ENCODE assay signal across 18 mouse cellular contexts in the genomic region with DNA sequence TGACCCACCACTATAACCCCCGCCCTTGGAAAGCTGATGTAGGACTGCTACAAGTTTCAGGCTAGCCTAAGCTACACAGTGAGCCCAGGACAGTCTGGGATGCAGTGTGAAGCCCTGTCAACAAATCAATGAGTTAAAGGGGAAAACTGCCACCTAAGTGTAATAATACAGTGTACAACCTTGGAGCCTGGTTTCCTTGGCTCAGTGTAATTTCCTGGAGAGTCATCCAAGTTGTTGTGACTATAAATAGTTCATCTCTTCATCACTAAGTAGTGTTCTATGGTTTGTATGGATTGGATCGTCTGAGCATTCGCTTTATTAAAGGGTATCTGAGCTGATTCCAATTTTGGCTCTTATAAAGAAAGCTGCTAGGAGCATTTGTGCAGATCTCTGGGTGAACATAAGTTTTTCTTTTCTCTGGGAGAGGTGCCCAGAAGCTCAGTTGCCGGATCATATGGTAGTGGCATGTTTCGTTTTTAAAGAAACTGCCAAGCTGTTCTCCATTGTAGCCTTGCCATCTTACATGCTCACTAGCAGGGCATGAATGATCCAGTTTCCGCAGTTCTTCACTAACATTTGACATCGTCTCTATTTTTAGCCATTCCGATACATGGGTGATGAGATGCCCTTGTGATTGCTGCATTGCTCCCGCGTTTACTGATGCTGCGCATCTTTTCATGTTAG. TPM values are rescaled to one million over a fixed set of nuclear protein-coding genes. Genes with fewer than 3 reads are reported as not detected.
DNase-seq lines count a peak whose midpoint lies in the region; ATAC-seq and TF ChIP-seq lines count a peak whose summit lies in the region.
"Had no signal": no experiment of that assay in that cellular context is flagged by ENCODE, and none has a peak within 500 bp of the region (broad histone marks: within the 10 kb centered on the region; RNA-seq: fewer than 3 reads in every experiment).

No protein-coding gene starts in this region.

- WGBS in forebrain, embryonic 13.5 days, result 85% methylated on average over 11 of the region's 11 CpGs
- 91% methylated on average over 11 of the region's 11 CpGs for WGBS in forebrain, embryonic 12.5 days

- H3K4me1 ChIP-seq in forebrain, embryonic 13.5 days, result no peaks in the 10 kb centered on the region
- H3K4me1 ChIP-seq in forebrain, embryonic 12.5 days, result no peaks in the 10 kb centered on the region
- H3K4me1 ChIP-seq: liver, embryonic 15.5 days had no signal

- ATAC-seq in forebrain, embryonic 13.5 days, result peak; percentile 68; the same call in 1 of the 2 replicates
- no peak for ATAC-seq in forebrain, embryonic 12.5 days (ENCODE audit: low FRiP score)

- no peak for TF ChIP-seq POLR2A in brain, embryonic 14.5 days (IDR thresholded peaks at IDR 0.05; ENCODE audit: borderline replicate concordance, extremely low read depth, insufficient read depth, insufficient read length, poor library complexity, severe bottlenecking)

- H3K27ac ChIP-seq in forebrain, embryonic 13.5 days, result no peak overlapping the region
- H3K27ac ChIP-seq in forebrain, embryonic 12.5 days, result no peak overlapping the region
- H3K27ac ChIP-seq: liver, embryonic 15.5 days; midbrain, embryonic 10.5 days had no signal

- H3K9ac ChIP-seq in forebrain, embryonic 13.5 days, result no peak overlapping the region
- no peak overlapping the region for H3K9ac ChIP-seq in forebrain, embryonic 12.5 days
- H3K9ac ChIP-seq: liver, embryonic 15.5 days had no signal

- no peak for TF ChIP-seq CTCF in brain, embryonic 14.5 days (IDR thresholded peaks at IDR 0.05; ENCODE audit: borderline replicate concordance, extremely low read depth, insufficient read depth, insufficient read length)

- H3K27me3 ChIP-seq in forebrain, embryonic 13.5 days, result no peaks in the 10 kb centered on the region
- no peaks in the 10 kb centered on the region for H3K27me3 ChIP-seq in forebrain, embryonic 12.5 days

- no peak overlapping the region for H3K4me2 ChIP-seq in forebrain, embryonic 13.5 days
- H3K4me2 ChIP-seq in forebrain, embryonic 12.5 days, result no peak overlapping the region
- H3K4me2 ChIP-seq: liver, embryonic 15.5 days had no signal

- intact Hi-C loops in left cerebral cortex, postnatal 25 days (cut with DNase I), result no loop called here

- H3K4me3 ChIP-seq in forebrain, embryonic 13.5 days, result no peak overlapping the region
- no peak overlapping the region for H3K4me3 ChIP-seq in forebrain, embryonic 12.5 days (replicated peaks)
- H3K4me3 ChIP-seq: liver, embryonic 15.5 days; midbrain, embryonic 10.5 days had no signal

- peak; percentile 36 to 49 for DNase-seq in left cerebral cortex, adult 18-20 months (ENCODE audit: low spot score in 2 of 2)
- no peak for DNase-seq in left cerebral cortex, adult 11 months (ENCODE audit: low spot score)
- peak; percentile 84 for DNase-seq in brain, embryonic 14.5 days (ENCODE audit: low read depth)
- peak; percentile 58 to 91 for DNase-seq in left cerebral cortex, postnatal 25 days (ENCODE audit: low spot score in 2 of 2)
- DNase-seq in MN1 (ENCODE audit: low spot score), result no peak
- DNase-seq in retina, embryonic 14.5 days (ENCODE audit: low spot score), result no peak
- DNase-seq: embryo, embryonic 11 days; heart, postnatal 4 days; thymus, adult 18-20 months had no signal

- H3K36me3 ChIP-seq in forebrain, embryonic 13.5 days (ENCODE audit: poor library complexity, severe bottlenecking), result no peaks in the 10 kb centered on the region
- no peaks in the 10 kb centered on the region for H3K36me3 ChIP-seq in forebrain, embryonic 12.5 days (replicated peaks)
- H3K36me3 ChIP-seq: liver, embryonic 15.5 days; midbrain, embryonic 10.5 days had no signal

- no peaks in the 10 kb centered on the region for H3K9me3 ChIP-seq in forebrain, embryonic 13.5 days (replicated peaks)
- H3K9me3 ChIP-seq in forebrain, embryonic 12.5 days, result no peaks in the 10 kb centered on the region
- H3K9me3 ChIP-seq: liver, embryonic 15.5 days; midbrain, embryonic 10.5 days had no signal

RNA-seq across cellular contexts. Expression of gene BC048562, which starts 5.1 kb away (rescaled TPM):
- polyA plus RNA-seq in forebrain, embryonic 13.5 days (2015; fragmentation: Nextera tagmentation; extraction: Ambion mirVana), result not detected in 2 replicates
- not detected in 2 replicates for polyA plus RNA-seq in forebrain, embryonic 12.5 days (2016; fragmentation: Nextera tagmentation; extraction: Ambion mirVana)
- total RNA-seq in left cerebral cortex, adult 18-20 months (2021), result not detected
- not detected in 2 replicates for polyA plus RNA-seq in brain, embryonic 14.5 days (2012; rRNA removed)
- total RNA-seq in left cerebral cortex, postnatal 25 days (2021), result not detected
- total RNA-seq: heart, postnatal 4 days; MEL had no signal
- polyA plus RNA-seq: intestine, embryonic 14.5 days; large intestine, adult 2 months; liver, embryonic 15.5 days; midbrain, embryonic 10.5 days; neural tube, embryonic 14.5 days; spleen, adult 2 months had no signal

RNA-seq across cellular contexts. Expression of gene Ccdc36, which starts 13.1 kb away (rescaled TPM):
- 1.1 and 1.2 TPM in 2 replicates for polyA plus RNA-seq in forebrain, embryonic 13.5 days (2015; fragmentation: Nextera tagmentation; extraction: Ambion mirVana)
- polyA plus RNA-seq in forebrain, embryonic 12.5 days (2016; fragmentation: Nextera tagmentation; extraction: Ambion mirVana), result 1.1 and 1.4 TPM in 2 replicates
- under 1 TPM; 0.23 TPM for total RNA-seq in left cerebral cortex, adult 18-20 months (2021)
- polyA plus RNA-seq in brain, embryonic 14.5 days (2012; rRNA removed), result 1.4 and 1.5 TPM in 2 replicates
- total RNA-seq in left cerebral cortex, postnatal 25 days (2021), result under 1 TPM; 0.32 TPM
- total RNA-seq: MEL had no signal
- polyA plus RNA-seq: large intestine, adult 2 months; spleen, adult 2 months had no signal

RNA-seq across cellular contexts. Expression of gene Ccdc71, which starts 18.9 kb away (rescaled TPM):
- polyA plus RNA-seq in forebrain, embryonic 13.5 days (2015; fragmentation: Nextera tagmentation; extraction: Ambion mirVana), result 50.1 and 53.8 TPM in 2 replicates
- 44.1 and 49.0 TPM in 2 replicates for polyA plus RNA-seq in forebrain, embryonic 12.5 days (2016; fragmentation: Nextera tagmentation; extraction: Ambion mirVana)
- 10 to 100 TPM; 37.9 to 39.9 TPM for total RNA-seq in left cerebral cortex, adult 18-20 months (2021)
- 37.6 and 38.8 TPM in 2 replicates for polyA plus RNA-seq in brain, embryonic 14.5 days (2012; rRNA removed)
- 10 to 100 TPM; 40.3 to 42.2 TPM for total RNA-seq in left cerebral cortex, postnatal 25 days (2021)

RNA-seq across cellular contexts. Expression of gene Klhdc8b, which starts 20.0 kb away (rescaled TPM):
- 54.1 and 63.9 TPM in 2 replicates for polyA plus RNA-seq in forebrain, embryonic 13.5 days (2015; fragmentation: Nextera tagmentation; extraction: Ambion mirVana)
- 67.6 and 70.0 TPM in 2 replicates for polyA plus RNA-seq in forebrain, embryonic 12.5 days (2016; fragmentation: Nextera tagmentation; extraction: Ambion mirVana)
- 10 to 100 TPM; 40.3 to 44.7 TPM for total RNA-seq in left cerebral cortex, adult 18-20 months (2021)
- 84.2 and 100 TPM in 2 replicates for polyA plus RNA-seq in brain, embryonic 14.5 days (2012; rRNA removed)
- 10 to 100 TPM; 30.3 to 36.7 TPM for total RNA-seq in left cerebral cortex, postnatal 25 days (2021)

RNA-seq across cellular contexts. Expression of gene Lamb2, which starts 38.2 kb away (rescaled TPM):
- 18.7 and 22.9 TPM in 2 replicates for polyA plus RNA-seq in forebrain, embryonic 13.5 days (2015; fragmentation: Nextera tagmentation; extraction: Ambion mirVana)
- 37.9 and 39.5 TPM in 2 replicates for polyA plus RNA-seq in forebrain, embryonic 12.5 days (2016; fragmentation: Nextera tagmentation; extraction: Ambion mirVana)
- 10 to 100 TPM; 27.0 to 37.8 TPM for total RNA-seq in left cerebral cortex, adult 18-20 months (2021)
- polyA plus RNA-seq in brain, embryonic 14.5 days (2012; rRNA removed), result 42.9 and 49.3 TPM in 2 replicates
- total RNA-seq in left cerebral cortex, postnatal 25 days (2021), result 10 to 100 TPM; 30.6 to 31.9 TPM

Comparison
In these comparisons a context has a peak if more than half of its experiments do, and no peak if none do; other contexts are left out.
1. DNase-seq: peak in left cerebral cortex, adult 18-20 months (2 of 2), brain, embryonic 14.5 days (single experiment) and left cerebral cortex, postnatal 25 days (2 of 2); none in left cerebral cortex, adult 11 months (single experiment), MN1 (single experiment) and retina, embryonic 14.5 days (single experiment).